Mouse (Mus musculus): Measurements from ENCODE around the gene Mgea5. TPM values are rescaled to one million over a fixed set of nuclear protein-coding genes. Genes with fewer than 3 reads are reported as not detected.

Gene Mgea5
- polyA plus RNA-seq, 1 experiment = 80.8 TPM

DNA sequence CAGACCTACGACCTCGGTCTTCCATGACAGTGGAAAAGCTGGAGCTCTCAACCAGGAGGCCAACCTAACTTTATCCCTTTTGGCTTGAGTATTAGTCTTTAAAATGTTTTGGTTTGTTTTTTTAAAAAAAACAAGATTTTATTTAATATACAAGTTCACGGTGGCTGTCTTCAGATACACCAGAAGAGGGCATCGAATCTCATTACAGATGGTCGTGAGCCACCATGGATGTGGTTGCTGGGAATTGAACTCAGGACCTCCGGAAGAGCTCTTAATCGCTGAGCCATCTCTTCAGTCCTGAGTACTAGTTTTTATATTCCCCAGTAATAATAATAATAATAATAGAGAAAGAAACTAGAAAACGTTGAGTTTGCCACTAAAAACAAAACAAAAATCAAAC is 2.0 kb downstream of the Mgea5 start:
- peak overlapping the region; percentile 19 for H3K4me3 ChIP-seq (replicated peaks; ENCODE audit: control insufficient read depth, low read depth, low read length)
- no peak for TF ChIP-seq POLR2A (IDR thresholded peaks at IDR 0.05; ENCODE audit: borderline replicate concordance, control insufficient read depth, low read depth, low read length)
- no peak for TF ChIP-seq CTCF (IDR thresholded peaks at IDR 0.05; ENCODE audit: control insufficient read depth, insufficient read depth, low read length)

DNA sequence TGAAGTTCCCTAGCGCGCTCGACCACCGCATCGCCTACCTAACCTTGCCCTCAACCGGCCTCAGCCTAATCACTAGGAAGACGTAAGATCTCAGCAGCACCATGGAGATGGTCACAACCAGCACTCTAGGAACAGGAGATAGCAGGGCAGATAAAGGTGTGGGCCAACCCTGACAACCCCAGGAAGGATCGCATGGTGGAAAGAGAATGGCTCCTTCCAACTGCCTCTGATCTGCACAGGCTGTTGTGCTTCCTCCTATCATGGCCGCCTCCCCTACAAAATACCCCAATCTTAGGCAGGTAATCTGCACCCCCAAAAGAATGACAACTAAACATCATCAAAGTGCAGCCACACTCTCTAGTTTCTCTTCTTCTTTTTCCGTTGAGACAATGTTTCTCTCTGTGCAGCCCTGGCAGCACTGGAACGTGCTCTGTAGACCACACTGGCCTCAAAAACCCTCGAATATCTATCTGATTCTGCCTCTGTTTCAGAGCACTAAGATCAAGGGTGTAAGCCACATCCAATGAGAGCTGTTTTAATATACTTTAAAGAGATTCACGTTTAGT is 3.2 kb downstream of the Mgea5 start:
- no peak overlapping the region for H3K27ac ChIP-seq (ENCODE audit: control insufficient read depth, insufficient read depth, low read depth, low read length, poor library complexity)
- TF ChIP-seq CTCF (IDR thresholded peaks at IDR 0.05; ENCODE audit: control insufficient read depth, insufficient read depth, low read length) (no peak), POLR2A (IDR thresholded peaks at IDR 0.05; ENCODE audit: borderline replicate concordance, control insufficient read depth, low read depth, low read length) (no peak)
- H3K4me1 ChIP-seq (ENCODE audit: control insufficient read depth, insufficient read depth, low read length) = peaks cover 4% of the 10 kb centered on the region; the same call in 1 of the 2 replicates
- peak overlapping the region; percentile 1 for H3K4me3 ChIP-seq (replicated peaks; ENCODE audit: control insufficient read depth, low read depth, low read length)
- WGBS = 43% methylated on average over 13 of the region's 13 CpGs

More for the DNA sequence above, 2.0 kb downstream of the Mgea5 start:
- Histone ChIP-seq H3K27ac (ENCODE audit: control insufficient read depth, insufficient read depth, low read depth, low read length, poor library complexity) (no peak overlapping the region), H3K4me1 (ENCODE audit: control insufficient read depth, insufficient read depth, low read length) (peaks cover 4% of the 10 kb centered on the region; the same call in 1 of the 2 replicates)
- WGBS = 42% methylated on average over 8 of the region's 8 CpGs

DNA sequence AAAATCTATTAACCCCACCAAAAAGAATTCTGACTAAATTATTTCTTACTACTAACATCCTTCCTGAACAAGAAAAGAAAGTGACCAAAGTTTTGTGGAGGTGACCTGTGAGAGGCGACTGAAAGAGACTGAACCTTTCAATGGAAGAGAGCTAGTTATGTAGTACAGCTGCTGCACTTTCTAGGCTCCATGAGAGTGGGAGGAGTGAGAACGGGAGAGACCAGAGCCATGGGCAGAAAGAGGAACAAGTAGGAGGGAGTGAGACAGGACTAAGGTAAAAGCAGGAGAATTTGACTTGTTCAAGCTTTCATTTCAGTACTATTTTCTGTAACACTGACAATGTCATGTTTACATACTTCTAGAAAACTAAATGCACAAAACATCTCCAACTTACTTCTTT is 8.2 kb downstream of the Mgea5 start:
- Histone ChIP-seq H3K4me1 (ENCODE audit: control insufficient read depth, insufficient read depth, low read length) (peaks cover 2% of the 10 kb centered on the region; the same call in 1 of the 2 replicates), H3K27ac (ENCODE audit: control insufficient read depth, insufficient read depth, low read depth, low read length, poor library complexity) (no peak overlapping the region), H3K4me3 (replicated peaks; ENCODE audit: control insufficient read depth, low read depth, low read length) (no peak overlapping the region)
- WGBS = 68% methylated on average over 2 of the region's 2 CpGs
- no peak for TF ChIP-seq CTCF (IDR thresholded peaks at IDR 0.05; ENCODE audit: control insufficient read depth, insufficient read depth, low read length)
- TF ChIP-seq POLR2A (IDR thresholded peaks at IDR 0.05; ENCODE audit: borderline replicate concordance, control insufficient read depth, low read depth, low read length) = no peak

DNA sequence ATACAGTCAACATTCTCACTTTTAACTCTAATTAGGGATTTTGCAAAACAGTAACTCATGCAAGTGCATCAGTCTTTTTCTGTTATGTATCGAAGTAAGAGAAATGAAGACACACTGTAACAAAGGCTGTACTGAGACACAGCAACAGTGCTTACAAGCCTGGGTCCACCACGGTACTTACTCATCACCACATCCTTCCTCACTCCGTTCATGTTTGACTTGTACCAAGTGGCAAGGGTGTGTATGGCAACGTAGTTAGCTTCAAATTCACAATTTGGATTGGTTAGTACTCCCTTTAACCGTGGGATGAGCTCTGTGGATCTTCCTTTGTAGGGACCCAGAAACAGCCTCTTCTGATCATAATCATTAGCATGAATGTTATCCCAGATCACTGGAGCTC is 12.1 kb downstream of the Mgea5 start:
- 64% methylated on average over 5 of the region's 5 CpGs for WGBS
- Histone ChIP-seq H3K27ac (ENCODE audit: control insufficient read depth, insufficient read depth, low read depth, low read length, poor library complexity) (no peak overlapping the region), H3K4me3 (replicated peaks; ENCODE audit: control insufficient read depth, low read depth, low read length) (no peak overlapping the region), H3K4me1 (ENCODE audit: control insufficient read depth, insufficient read depth, low read length) (no peaks in the 10 kb centered on the region)
- TF ChIP-seq POLR2A (IDR thresholded peaks at IDR 0.05; ENCODE audit: borderline replicate concordance, control insufficient read depth, low read depth, low read length) (no peak), CTCF (IDR thresholded peaks at IDR 0.05; ENCODE audit: control insufficient read depth, insufficient read depth, low read length) (no peak)

DNA sequence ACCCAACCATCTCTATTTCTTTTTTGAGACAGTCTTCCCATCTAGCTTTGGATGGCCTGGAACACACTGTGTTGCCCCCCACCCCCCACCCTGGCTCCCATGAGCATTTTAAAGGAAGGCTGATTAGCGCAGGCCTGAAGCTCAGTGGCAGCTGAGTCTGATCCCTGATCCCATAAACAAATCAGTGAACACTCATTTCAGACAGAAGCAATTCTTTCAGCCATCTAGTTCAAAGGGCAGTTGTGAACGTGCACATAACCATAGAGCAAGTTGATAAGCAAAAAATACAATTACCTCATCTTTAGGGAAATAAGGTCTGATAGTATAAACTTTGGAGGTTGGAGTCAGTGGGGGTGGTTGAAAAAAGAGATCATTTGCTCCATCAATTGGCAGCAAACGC is 22.8 kb downstream of the Mgea5 start:
- WGBS = 90% methylated on average over 3 of the region's 3 CpGs
- Histone ChIP-seq H3K4me3 (replicated peaks; ENCODE audit: control insufficient read depth, low read depth, low read length) (no peak overlapping the region), H3K27ac (ENCODE audit: control insufficient read depth, insufficient read depth, low read depth, low read length, poor library complexity) (no peak overlapping the region), H3K4me1 (ENCODE audit: control insufficient read depth, insufficient read depth, low read length) (no peaks in the 10 kb centered on the region; the same call in 1 of the 2 replicates)
- TF ChIP-seq POLR2A (IDR thresholded peaks at IDR 0.05; ENCODE audit: borderline replicate concordance, control insufficient read depth, low read depth, low read length) (no peak), CTCF (IDR thresholded peaks at IDR 0.05; ENCODE audit: control insufficient read depth, insufficient read depth, low read length) (no peak)

DNA sequence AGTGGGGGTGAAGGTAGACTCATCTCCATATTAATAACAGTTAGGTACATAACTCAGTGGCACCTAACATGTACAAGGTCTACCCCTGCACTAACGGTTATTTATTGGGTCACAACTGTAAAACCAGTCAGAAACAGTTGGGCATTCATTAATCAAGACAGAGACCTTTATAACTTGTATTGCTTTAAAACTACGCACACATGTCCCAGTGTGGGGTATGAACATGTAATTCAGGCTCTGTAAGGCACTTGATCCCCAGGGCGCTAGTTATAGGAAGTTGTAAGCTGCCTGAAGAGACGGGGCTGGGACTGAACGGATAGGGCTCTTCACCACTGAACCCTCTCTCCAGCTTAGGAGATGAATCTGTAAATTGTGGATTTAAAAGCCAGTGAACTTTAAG is 25.0 kb downstream of the Mgea5 start:
- H3K4me3 ChIP-seq (replicated peaks; ENCODE audit: control insufficient read depth, low read depth, low read length) = no peak overlapping the region
- TF ChIP-seq CTCF (IDR thresholded peaks at IDR 0.05; ENCODE audit: control insufficient read depth, insufficient read depth, low read length) (no peak), POLR2A (IDR thresholded peaks at IDR 0.05; ENCODE audit: borderline replicate concordance, control insufficient read depth, low read depth, low read length) (no peak)
- H3K27ac ChIP-seq (ENCODE audit: control insufficient read depth, insufficient read depth, low read depth, low read length, poor library complexity) = no peak overlapping the region
- no peaks in the 10 kb centered on the region; the same call in 1 of the 2 replicates for H3K4me1 ChIP-seq (ENCODE audit: control insufficient read depth, insufficient read depth, low read length)
- WGBS = 90% methylated on average over 5 of the region's 5 CpGs

DNA sequence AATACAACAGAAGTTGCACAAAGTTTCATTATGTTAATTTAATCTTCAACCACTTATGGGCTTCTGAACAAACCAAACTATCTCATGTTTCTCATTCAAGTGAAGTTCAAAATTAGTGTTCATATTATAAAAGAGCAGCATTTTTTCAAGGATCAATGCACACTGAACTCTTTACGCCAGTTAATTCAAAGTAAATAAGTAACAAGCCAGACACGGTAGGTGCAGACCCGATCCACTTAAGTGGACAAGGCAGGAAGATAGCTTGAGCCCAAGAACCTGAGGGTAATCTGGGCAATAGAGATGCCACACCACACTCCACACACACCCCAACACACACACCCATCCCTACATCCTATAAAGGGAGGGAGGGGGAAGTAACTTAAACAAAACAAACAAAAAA is 30.1 kb downstream of the Mgea5 start:
- WGBS = 95% methylated on average over 3 of the region's 3 CpGs
- no peak overlapping the region for H3K4me3 ChIP-seq (replicated peaks; ENCODE audit: control insufficient read depth, low read depth, low read length)
- TF ChIP-seq CTCF (IDR thresholded peaks at IDR 0.05; ENCODE audit: control insufficient read depth, insufficient read depth, low read length) (no peak), POLR2A (IDR thresholded peaks at IDR 0.05; ENCODE audit: borderline replicate concordance, control insufficient read depth, low read depth, low read length) (no peak)
- no peak overlapping the region for H3K27ac ChIP-seq (ENCODE audit: control insufficient read depth, insufficient read depth, low read depth, low read length, poor library complexity)
- H3K4me1 ChIP-seq (ENCODE audit: control insufficient read depth, insufficient read depth, low read length) = peaks cover 2% of the 10 kb centered on the region; the same call in 1 of the 2 replicates

DNA sequence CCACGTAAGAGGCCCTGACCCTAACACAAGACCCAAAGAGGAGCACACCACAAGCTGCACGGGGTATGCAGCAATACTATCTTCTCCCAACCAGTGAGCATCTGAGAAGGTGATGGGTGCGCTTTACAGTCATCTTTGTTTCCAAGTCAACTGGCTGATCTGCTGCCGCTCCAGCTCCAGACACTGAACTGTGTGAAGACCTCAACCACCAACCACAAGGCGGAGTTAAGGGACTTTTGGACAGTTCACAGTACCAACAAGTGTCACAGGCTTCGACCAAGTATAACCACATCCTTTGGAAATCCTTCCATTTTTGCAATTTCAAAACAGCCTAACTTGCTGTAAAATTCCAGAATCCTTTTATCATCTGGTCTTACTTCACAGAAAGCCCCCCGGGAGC is 31.8 kb downstream of the Mgea5 start:
- no peak for TF ChIP-seq POLR2A (IDR thresholded peaks at IDR 0.05; ENCODE audit: borderline replicate concordance, control insufficient read depth, low read depth, low read length)
- no peak for TF ChIP-seq CTCF (IDR thresholded peaks at IDR 0.05; ENCODE audit: control insufficient read depth, insufficient read depth, low read length)
- H3K27ac ChIP-seq (ENCODE audit: control insufficient read depth, insufficient read depth, low read depth, low read length, poor library complexity) = no peak overlapping the region

More for the DNA sequence above, 31.8 kb downstream of the Mgea5 start:
- Histone ChIP-seq H3K4me3 (replicated peaks; ENCODE audit: control insufficient read depth, low read depth, low read length) (no peak overlapping the region), H3K4me1 (ENCODE audit: control insufficient read depth, insufficient read depth, low read length) (peaks cover 4% of the 10 kb centered on the region; the same call in 1 of the 2 replicates)
- WGBS = 68% methylated on average over 7 of the region's 7 CpGs

All from bone marrow, adult 2 months (tissue).